Mouse (Mus musculus): Measurements from ENCODE around the gene Mrs2.

Gene Mrs2

DNA sequence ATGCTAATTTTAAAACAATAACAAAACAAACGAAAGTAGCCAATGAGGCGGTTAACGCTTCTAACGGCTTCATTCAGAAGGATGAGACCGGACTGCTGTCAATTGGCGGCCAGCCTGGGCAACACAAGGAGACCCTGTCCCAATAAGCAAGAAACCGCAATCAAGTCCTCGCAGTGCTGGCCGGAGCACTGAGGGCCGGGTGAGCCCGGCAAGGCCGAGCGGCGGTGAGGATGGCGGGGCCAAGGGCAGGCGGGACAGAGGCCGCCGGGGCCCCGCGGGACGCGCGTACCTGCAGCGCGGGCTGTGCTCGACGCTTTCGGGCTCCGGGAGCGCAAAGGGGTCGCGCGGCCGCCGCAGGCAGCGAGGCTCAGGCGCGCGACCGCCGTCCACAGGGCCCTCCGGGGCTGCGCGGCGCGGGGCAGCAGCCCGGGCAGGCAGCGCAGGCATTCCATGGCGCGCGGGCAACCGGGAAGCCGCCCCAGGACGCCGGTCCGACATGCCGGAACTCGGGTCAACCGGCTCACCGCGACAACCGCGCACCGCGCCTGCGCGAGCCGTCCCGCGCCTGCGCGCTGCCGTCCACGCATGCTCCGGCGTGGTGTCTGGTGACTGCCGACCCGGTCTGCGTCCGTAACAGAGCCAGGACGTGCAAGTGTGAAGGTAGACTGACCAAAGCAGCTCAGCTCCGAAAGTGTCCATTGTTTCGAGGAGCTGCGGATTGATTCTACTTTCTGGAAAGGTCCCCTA lies at the start of gene Mrs2:
Mrs2 (minus strand) TSS at position 587 of the 747 bp plus-strand sequence.
- DNase-seq: peak; percentile 91

DNA sequence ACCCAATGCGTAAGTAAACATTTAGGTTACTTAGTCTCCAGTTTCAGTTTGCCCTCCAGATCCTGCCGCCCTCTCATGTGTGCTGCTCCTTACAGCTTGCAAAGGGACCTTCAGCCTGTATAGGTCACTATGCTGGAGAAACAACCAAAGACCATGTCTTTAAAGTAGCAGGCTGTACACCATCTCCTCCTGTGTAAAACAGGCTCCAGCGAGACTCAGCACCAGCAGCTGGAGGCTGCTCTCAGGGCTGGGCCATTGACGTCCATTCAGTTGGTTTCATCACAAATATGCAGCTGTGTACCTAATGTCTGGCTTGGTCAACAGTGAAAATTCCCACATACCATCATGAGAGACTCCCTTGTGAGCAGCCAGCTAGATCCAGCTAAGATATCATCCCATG lies 49.6 kb upstream of the Mrs2 start:
- no peak for DNase-seq

DNA sequence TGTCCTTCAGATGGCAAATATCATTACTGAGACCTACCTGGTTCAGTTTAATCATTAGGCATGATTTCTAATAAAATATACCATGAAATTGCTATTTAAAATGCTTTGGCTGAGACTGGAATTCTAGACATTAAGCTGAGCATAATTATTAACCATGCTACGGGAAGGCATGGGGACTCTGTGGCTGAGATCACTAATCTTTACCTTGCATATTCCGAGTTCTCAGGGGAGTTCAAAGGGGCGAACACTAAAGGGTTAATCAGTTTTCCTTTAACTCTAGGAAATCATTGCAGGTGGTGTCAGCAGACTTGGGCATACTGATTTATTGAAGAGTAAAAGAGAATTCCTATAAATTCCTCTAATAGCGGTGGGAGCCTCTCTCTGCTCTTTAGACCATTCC lies 47.0 kb upstream of the Mrs2 start:
- no peak for DNase-seq

GRCm38 (mm10) chr13:25066659-25067058 lies 46.5 kb upstream of the Mrs2 start:
- no peak for DNase-seq

DNA sequence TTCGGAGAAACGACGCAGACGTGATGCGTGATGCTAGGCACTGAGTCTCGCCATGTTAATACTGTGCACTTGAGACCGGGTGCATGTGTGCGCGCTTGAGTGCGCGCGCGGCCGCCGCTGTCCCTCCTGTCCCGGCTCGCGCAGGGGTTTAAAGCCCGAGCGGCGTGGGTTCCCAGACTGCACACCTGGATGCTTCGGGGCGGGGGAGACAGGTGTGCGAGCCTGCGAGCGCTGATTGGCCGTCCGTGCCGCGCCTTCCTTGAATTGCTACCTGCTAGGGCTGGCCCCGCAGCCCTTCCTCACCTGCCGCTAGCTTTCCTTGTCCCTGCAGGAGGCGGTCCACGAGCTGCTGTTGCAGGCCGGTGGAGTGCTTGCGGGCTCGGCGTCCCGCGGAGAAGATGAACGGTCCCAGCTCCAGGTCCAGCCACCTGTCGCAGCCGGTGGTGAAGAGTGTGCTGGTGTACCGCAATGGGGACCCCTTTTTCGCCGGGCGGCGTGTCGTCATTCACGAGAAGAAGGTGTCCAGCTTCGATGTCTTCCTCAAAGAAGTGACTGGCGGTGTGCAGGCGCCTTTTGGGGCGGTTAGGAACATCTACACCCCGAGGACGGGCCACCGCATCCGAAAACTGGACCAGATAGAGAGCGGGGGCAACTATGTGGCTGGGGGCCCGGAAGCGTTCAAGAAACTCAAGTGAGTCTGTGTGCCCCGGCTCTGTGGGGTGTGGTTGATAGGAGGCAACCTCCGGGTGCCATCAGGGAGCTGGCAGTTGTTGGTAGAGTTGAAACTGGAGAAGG lies 35.9 kb upstream of the Mrs2 start, which contains the start of gene Dcdc2a:
Dcdc2a (plus strand) TSS at position 132 of the 795 bp plus-strand sequence.
- DNase-seq: peak; percentile 10

- DNase-seq: peak; percentile 65
Measured at GRCm38 (mm10) chr13:25055111-25055554, 35.0 kb upstream of the Mrs2 start.

GRCm38 (mm10) chr13:25052671-25053070 lies 32.5 kb upstream of the Mrs2 start:
- DNase-seq: no peak

DNA sequence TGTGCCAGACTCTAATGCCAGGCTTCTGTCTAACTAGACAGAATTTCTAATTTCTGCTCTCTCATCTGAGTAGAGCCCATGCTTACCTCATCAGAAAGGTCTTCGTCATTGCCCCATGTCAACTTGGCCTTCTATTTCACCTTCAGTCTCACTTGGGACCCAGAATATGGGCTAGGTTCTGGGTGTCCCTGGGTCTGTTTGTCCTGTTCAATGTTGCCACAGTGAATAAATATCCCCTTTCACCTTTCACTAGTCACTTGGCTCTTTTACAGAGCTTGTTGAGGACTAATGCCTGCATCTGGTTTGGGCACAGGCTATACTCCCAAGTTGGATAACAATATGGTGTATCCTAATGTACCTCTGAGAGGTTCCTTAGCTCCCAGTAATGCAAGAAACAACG lies 19.3 kb upstream of the Mrs2 start:
- DNase-seq: no peak

DNA sequence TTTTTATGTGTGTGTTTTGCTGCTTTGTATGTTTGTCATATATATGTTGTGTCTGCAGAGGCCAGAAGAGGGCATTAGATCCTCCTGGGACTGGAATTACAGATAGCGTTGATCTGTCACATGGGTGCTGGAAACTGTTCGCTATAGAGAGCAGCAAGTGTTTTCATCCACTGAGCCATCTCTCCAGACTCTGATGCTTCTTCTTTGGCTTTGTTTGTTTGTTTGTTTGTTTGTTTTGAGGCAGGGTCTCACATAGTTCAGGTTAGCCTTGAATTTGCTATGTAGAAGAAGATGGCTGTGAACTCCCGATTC lies 6.9 kb upstream of the Mrs2 start:
- no peak for DNase-seq

- DNase-seq: no peak
Measured at GRCm38 (mm10) chr13:25026409-25027113, 6.4 kb upstream of the Mrs2 start.

DNA sequence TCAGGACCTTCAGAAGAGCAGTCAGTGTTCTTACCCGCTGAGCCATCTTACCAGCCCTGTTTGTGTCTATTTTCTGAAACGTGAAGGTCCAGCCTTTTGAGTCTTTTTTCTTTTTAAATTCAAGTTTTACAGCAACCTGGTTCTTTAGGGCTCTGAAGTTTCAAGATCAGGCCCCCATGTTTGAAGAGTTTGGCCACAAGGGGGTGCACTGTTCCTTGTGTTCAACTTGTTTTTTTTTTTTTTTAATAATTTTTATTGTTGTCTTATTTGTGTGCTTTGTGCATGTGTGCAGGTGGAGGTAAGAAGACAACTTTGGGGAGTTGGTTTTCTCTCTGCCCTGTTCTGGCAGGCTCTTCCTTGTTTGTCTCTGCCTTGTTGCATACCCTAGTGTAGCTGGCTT lies 4.5 kb upstream of the Mrs2 start:
- DNase-seq: peak; percentile 58

- DNase-seq: no peak
Measured at GRCm38 (mm10) chr13:25023129-25023528, 3.0 kb upstream of the Mrs2 start.

DNA sequence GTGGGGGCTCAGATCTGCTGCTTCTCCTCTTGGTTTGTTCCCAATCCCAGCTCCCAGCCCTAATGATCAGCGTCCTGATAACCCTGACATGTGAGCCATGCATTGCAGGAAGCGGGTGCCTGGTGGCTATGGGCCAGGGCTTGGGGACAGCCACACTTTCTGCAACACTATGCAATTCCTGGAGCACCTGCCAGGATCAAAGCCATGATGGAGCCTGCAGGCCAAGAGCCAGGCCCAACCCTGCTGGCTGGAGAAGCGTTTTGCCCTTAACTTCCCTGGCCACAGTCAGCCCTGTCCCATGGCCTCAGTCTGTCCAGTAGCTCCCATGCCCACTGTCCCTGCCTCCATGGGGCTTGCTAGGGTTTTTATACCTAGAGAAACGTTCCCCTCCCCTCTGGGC lies 2.2 kb upstream of the Mrs2 start:
- DNase-seq: no peak

GRCm38 (mm10) chr13:25020540-25020892 lies 337 bp upstream of the Mrs2 start:
- DNase-seq: peak; percentile 13

DNA sequence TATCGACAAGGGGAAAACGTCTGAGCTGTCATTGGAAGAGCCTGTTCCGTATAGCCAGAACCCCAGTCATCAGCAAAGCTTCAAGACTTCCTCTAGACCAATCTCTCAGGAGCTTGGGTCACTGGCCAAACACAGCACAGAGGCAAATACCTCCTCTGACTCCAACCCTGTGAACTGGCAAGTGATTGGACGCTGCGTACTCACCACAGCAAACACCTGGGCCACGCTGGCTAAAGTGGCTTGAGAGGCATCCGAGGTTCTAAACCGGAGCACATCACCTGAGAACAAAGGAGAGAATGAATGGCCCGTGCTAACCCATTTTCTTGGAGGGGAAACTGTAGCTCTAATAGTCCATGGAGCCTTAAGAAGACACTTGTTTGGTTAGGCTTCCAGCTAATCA lies 1.9 kb downstream of the Mrs2 start:
- no peak for DNase-seq

- peak; percentile 55 for DNase-seq
Measured at GRCm38 (mm10) chr13:25007115-25007514, 13.1 kb downstream of the Mrs2 start.

GRCm38 (mm10) chr13:25002965-25003364 lies 17.2 kb downstream of the Mrs2 start:
- DNase-seq: no peak

DNA sequence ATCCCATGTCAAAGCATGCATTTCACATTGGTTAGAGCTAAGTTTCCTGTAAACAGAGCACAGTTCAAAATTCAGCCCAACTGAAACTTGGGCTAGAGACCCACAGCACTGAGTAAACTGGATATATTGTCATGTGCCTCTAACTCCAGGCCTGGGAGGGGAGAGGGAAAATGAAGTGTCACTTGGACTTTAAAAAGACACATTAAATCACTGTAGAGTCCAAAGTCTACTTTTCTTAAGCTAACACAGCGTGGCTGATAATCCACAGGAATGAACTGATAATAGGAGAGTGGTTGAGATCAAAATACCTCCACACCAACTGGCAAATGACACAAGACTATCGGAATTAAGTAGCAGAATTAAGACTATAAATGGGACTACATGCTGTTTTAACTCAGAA lies 20.6 kb downstream of the Mrs2 start:
- DNase-seq: no peak

- DNase-seq: peak; percentile 39
Measured at GRCm38 (mm10) chr13:24993160-24993559, 27.0 kb downstream of the Mrs2 start.

- DNase-seq: no peak
Measured at GRCm38 (mm10) chr13:24989006-24989405, 31.2 kb downstream of the Mrs2 start.

- DNase-seq: peak; percentile 79
Measured at GRCm38 (mm10) chr13:24988391-24988790, 31.8 kb downstream of the Mrs2 start.

DNA sequence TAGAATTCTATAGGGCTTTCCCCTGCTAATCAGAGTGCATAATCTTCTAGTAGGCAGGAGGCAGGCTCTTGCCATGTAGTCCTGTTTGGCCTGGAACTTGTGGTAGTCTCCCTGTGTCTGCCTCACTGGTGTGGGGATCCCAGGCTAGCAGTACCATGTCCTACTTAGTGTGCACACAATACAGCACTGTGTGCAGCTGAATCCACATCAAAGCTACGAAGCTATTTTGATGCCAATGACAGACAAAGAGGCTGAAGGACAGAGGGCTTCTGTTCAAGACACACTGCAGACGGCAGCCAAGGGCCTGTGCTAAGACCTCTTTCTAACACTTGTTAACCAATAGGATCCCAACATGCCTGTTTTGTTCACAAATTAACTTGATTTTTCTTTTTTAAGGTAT lies 34.7 kb downstream of the Mrs2 start:
- no peak for DNase-seq

- no peak for DNase-seq
Measured at GRCm38 (mm10) chr13:24981031-24981430, 39.1 kb downstream of the Mrs2 start.

DNA sequence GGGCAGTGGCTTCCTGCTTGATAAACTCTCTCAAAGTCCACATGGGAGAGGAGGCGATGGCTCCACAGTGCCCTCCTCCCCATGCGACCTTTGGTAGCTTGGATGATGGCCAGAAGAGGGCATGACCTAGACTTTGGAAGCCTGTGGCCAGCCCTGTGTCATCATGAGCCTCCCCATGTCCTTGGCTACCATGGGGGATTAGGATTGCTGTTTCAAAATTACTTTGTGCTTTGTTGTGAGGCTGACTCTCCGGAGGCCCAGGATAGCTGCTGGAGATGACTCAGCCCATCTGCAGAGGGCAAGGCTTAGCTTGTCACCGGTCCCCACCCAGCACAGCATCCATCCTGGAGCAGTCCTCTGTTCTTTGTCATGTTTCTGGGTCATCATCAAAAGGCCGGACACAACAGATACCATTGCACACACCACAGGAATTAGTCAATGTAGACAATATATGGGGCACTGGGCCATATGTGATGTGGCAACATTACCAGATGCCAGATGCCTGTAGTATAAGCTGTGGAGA lies 42.3 kb downstream of the Mrs2 start:
- no peak for DNase-seq
